Mouse (Mus musculus) adrenal gland, postnatal 4 days (tissue): Measurements from ENCODE around the gene D930007J09Rik. TPM values are rescaled to one million over a fixed set of nuclear protein-coding genes. Genes with fewer than 3 reads are reported as not detected.

Experiments
- DNase-seq, 2 experiments: peaks; one replicate each; pipeline ENCODE4 v3.0.0; 2021 to 2022; ENCODE audit warnings: low spot score in 2 of 2, mixed read lengths in 2 of 2
- total RNA-seq, 2 experiments: library from RNA; stranded (reverse); gene quantifications; 2 replicates each; pipeline ENCODE4 v1.2.3; 2021

Gene D930007J09Rik
- total RNA-seq, 2 experiments from 2014 or later = not detected

- no peak for DNase-seq
These were observed 19.0 kb upstream of the D930007J09Rik start for GRCm38 (mm10) chr13:32821671-32822070.

GRCm38 (mm10) chr13:32819926-32820325 is 17.3 kb upstream of the D930007J09Rik start:
- DNase-seq = no peak

GRCm38 (mm10) chr13:32819241-32819640 is 16.6 kb upstream of the D930007J09Rik start:
- DNase-seq = no peak

- no peak for DNase-seq
These were observed 5.0 kb upstream of the D930007J09Rik start for GRCm38 (mm10) chr13:32807624-32808023.

- DNase-seq = no peak
These were observed 4.2 kb upstream of the D930007J09Rik start for GRCm38 (mm10) chr13:32806820-32807219.

GRCm38 (mm10) chr13:32803701-32804345 is 1.2 kb upstream of the D930007J09Rik start:
- no peak for DNase-seq

- DNase-seq = peak; percentile 83 to 89
These were observed 892 bp downstream of the D930007J09Rik start, which contains the start of gene Wrnip1 for GRCm38 (mm10) chr13:32801693-32802221. Wrnip1 (plus strand) TSS chr13:32802038.

GRCm38 (mm10) chr13:32800859-32801258 is 1.8 kb downstream of the D930007J09Rik start:
- DNase-seq = no peak

- DNase-seq = no peak
These were observed 3.5 kb downstream of the D930007J09Rik start for GRCm38 (mm10) chr13:32799131-32799530.

GRCm38 (mm10) chr13:32797085-32797484 is 5.6 kb downstream of the D930007J09Rik start:
- DNase-seq = no peak

GRCm38 (mm10) chr13:32795166-32795565 is 7.5 kb downstream of the D930007J09Rik start:
- no peak for DNase-seq

GRCm38 (mm10) chr13:32794619-32795018 is 8.0 kb downstream of the D930007J09Rik start:
- no peak for DNase-seq

GRCm38 (mm10) chr13:32789781-32790180 is 12.9 kb downstream of the D930007J09Rik start:
- DNase-seq = no peak

- no peak for DNase-seq
These were observed 15.1 kb downstream of the D930007J09Rik start for GRCm38 (mm10) chr13:32787584-32787983.

- no peak for DNase-seq
These were observed 18.8 kb downstream of the D930007J09Rik start, which contains the start of gene Mylk4 for GRCm38 (mm10) chr13:32783816-32784215. Mylk4 (minus strand) TSS chr13:32783954.

- no peak for DNase-seq
These were observed 19.6 kb downstream of the D930007J09Rik start for GRCm38 (mm10) chr13:32783055-32783454.

GRCm38 (mm10) chr13:32778861-32779260 is 23.8 kb downstream of the D930007J09Rik start:
- no peak for DNase-seq

- no peak for DNase-seq
These were observed 26.3 kb downstream of the D930007J09Rik start for GRCm38 (mm10) chr13:32776350-32776749.

GRCm38 (mm10) chr13:32775889-32776288 is 26.8 kb downstream of the D930007J09Rik start:
- no peak for DNase-seq

- DNase-seq = no peak
These were observed 32.7 kb downstream of the D930007J09Rik start for GRCm38 (mm10) chr13:32769960-32770359.

GRCm38 (mm10) chr13:32768104-32768503 is 34.5 kb downstream of the D930007J09Rik start:
- DNase-seq = no peak

- no peak for DNase-seq
These were observed 38.2 kb downstream of the D930007J09Rik start for GRCm38 (mm10) chr13:32764448-32764847.

GRCm38 (mm10) chr13:32763141-32763540 is 39.5 kb downstream of the D930007J09Rik start:
- no peak for DNase-seq
